Mouse (Mus musculus) neural tube, embryonic 12.5 days (tissue): ENCODE measurements around the gene Astn2. TPM values are rescaled to one million over a fixed set of nuclear protein-coding genes. Genes with fewer than 3 reads are reported as not detected.

ENCODE experiments used
- ATAC-seq: fragments of 200-750 bp; cut with Nextera tagmentation; 2 replicates; pipeline ENCODE4 v1.8.0; 2017; ENCODE audit warnings: low read depth, mild to moderate bottlenecking, moderate TSS enrichment, moderate library complexity; ENCODE audit not compliant: low FRiP score
- H3K27ac ChIP-seq: fragments of 300-500 bp; sonication (generic); 2 replicates; pipeline ENCODE4 v1.5.1; 2016
- H3K27me3 ChIP-seq: fragments of 300-500 bp; sonication (generic); replicated peaks from 2 replicates; pipeline ENCODE4 v1.6.1; 2016; ENCODE audit warnings: mild to moderate bottlenecking
- H3K36me3 ChIP-seq: fragments of 300-500 bp; sonication (generic); 2 replicates; pipeline ENCODE4 v1.6.1; 2016; ENCODE audit warnings: mild to moderate bottlenecking
- H3K4me1 ChIP-seq: fragments of 300-500 bp; sonication (generic); 2 replicates; pipeline ENCODE4 v1.6.1; 2016
- H3K4me2 ChIP-seq: fragments of 300-500 bp; sonication (generic); replicated peaks from 2 replicates; pipeline ENCODE4 v1.6.1; 2016; ENCODE audit warnings: mild to moderate bottlenecking
- H3K4me3 ChIP-seq: fragments of 300-500 bp; sonication (generic); 2 replicates; pipeline ENCODE4 v1.5.1; 2016
- H3K9ac ChIP-seq: fragments of 300-500 bp; sonication (generic); 2 replicates; pipeline ENCODE4 v1.6.1; 2016; ENCODE audit warnings: mild to moderate bottlenecking
- H3K9me3 ChIP-seq: fragments of 300-500 bp; sonication (generic); 2 replicates; pipeline ENCODE4 v1.6.1; 2016; ENCODE audit warnings: mild to moderate bottlenecking
- WGBS: fragments of 180-500 bp; shearing (Covaris S2); methylation state at CpG from one replicate; pipeline ENCODE4 v1.1.7; 2016; 5-methylcytosine and 5-hydroxymethylcytosine counted together
- polyA plus RNA-seq: library from polyadenylated mRNA; unstranded; fragments of >200 nt; fragmentation: Nextera tagmentation; extraction: Ambion mirVana; gene quantifications from 2 replicates; pipeline ENCODE4 v1.2.1, GENCODE M21; 2016

The Astn2 gene
- polyA plus RNA-seq, 1 experiment from 2014 or later = 1.9 TPM

DNA sequence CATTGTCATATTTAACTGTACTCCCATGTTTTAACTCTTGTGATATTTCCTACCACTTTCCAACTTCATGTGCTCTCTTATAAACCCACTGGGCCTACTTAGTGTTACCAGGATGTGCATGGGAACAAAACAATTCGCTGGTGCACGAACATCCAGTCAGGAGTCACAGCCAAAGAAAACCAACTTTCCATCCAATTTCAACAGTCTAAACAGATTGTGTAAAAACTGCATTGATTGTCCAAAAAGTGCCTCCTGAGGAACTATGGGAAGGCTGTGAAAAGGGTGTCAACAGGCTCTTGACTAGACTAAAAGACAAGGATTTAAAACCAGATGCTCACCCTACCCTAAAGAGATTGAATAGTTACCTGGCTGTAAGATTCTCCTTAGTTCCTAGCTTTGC is 458.4 kb downstream of the Astn2 start:
- Histone ChIP-seq H3K36me3 (no peaks in the 10 kb centered on the region), H3K4me1 (no peaks in the 10 kb centered on the region), H3K27ac (no peak overlapping the region), H3K27me3 (no peaks in the 10 kb centered on the region), H3K4me3 (no peak overlapping the region), H3K9ac (no peak overlapping the region), H3K9me3 (no peaks in the 10 kb centered on the region), H3K4me2 (no peak overlapping the region)
- no peak for ATAC-seq
- WGBS = 92% methylated on average over 2 of the region's 2 CpGs

- 77% methylated on average over 2 of the region's 2 CpGs for WGBS
These were observed 473.5 kb downstream of the Astn2 start for GRCm38 (mm10) chr4:65930901-65931300.

DNA sequence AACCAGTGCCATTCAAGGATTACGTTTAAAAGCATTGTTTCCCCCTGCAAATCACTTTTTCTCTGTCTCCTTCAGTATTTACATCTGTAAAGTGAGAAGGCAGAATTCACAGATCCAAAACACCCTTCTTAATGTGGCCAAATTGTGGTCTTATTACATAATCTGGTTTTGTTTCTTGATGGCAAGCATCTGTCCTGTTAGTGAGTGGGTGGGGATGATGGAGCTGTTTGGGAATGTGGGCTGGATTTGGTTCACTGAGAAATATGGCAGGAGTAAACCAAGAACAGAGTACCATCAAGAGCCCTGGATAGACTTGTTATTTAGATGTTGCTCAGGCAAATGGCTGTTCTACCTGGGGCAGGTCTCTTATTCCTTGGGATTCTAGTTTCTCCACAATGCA is 484.1 kb downstream of the Astn2 start:
- no peak for ATAC-seq
- Histone ChIP-seq H3K36me3 (no peaks in the 10 kb centered on the region), H3K4me2 (no peak overlapping the region), H3K9me3 (no peaks in the 10 kb centered on the region), H3K27ac (no peak overlapping the region), H3K9ac (no peak overlapping the region), H3K4me3 (no peak overlapping the region), H3K27me3 (no peaks in the 10 kb centered on the region), H3K4me1 (no peaks in the 10 kb centered on the region)
- WGBS = 76% methylated on average over 1 of the region's 1 CpGs

More at GRCm38 (mm10) chr4:65930901-65931300, 473.5 kb downstream of the Astn2 start:
- Histone ChIP-seq H3K4me1 (no peaks in the 10 kb centered on the region), H3K4me2 (no peak overlapping the region), H3K9me3 (no peaks in the 10 kb centered on the region), H3K36me3 (no peaks in the 10 kb centered on the region), H3K4me3 (no peak overlapping the region), H3K9ac (no peak overlapping the region), H3K27ac (no peak overlapping the region), H3K27me3 (no peaks in the 10 kb centered on the region)
- no peak for ATAC-seq

DNA sequence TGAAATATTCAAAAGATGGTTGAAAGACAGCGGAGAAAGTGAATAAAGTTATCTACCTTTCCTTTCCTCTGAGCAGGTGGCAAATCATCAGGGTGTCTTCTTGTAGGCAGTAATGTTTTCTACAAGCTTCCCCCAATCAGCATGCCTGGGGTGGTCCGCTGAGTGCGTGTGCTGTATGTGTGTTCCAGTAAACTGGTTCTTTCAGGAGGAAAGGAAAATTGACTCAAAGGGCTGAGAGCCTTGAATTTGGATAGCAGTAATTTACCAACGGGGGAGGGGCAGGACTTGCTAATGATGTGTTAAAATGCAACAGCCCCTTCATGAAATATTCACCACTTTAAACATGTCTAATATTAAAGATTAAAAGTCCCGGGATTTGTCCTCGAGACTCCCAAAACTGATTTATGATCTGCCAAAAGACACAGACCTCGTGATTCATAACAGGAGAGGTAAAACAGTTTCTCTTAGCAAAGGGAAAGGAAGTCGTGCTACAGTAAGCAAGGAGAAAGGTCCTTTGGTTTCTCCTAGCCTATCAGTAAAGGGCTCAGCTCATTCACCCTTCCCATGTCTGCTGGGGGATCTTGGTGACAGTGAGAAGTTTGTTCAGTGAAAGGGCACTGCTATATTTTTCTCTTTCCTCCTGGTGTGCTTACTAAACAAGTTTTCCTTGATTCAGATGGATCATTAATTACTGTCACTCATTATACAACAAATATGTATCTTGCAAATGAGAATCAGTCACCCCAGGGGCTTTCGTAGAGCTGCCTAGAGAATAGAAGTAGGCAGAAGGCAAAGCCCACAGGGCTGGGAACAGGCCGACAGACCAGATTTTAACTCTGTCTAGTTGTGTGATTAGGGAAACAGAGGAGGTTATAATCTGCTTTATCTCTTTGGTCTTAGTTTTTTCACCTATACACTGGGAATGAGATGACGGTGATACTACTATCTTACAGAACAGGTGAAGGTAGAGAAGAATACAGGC is 488.1 kb downstream of the Astn2 start:
- WGBS = 59% methylated on average over 11 of the region's 11 CpGs
- H3K4me3 ChIP-seq = no peak overlapping the region
- H3K4me2 ChIP-seq = no peak overlapping the region
- no peaks in the 10 kb centered on the region for H3K27me3 ChIP-seq
- ATAC-seq = peak; percentile 25; the same call in 1 of the 2 replicates
- H3K9ac ChIP-seq = no peak overlapping the region
- H3K9me3 ChIP-seq = no peaks in the 10 kb centered on the region
- H3K36me3 ChIP-seq = no peaks in the 10 kb centered on the region
- H3K27ac ChIP-seq = no peak overlapping the region
- H3K4me1 ChIP-seq = no peaks in the 10 kb centered on the region

GRCm38 (mm10) chr4:65912247-65912942 is 492.0 kb downstream of the Astn2 start:
- Histone ChIP-seq H3K9me3 (no peaks in the 10 kb centered on the region), H3K27ac (no peak overlapping the region), H3K27me3 (no peaks in the 10 kb centered on the region), H3K4me3 (no peak overlapping the region), H3K4me1 (no peaks in the 10 kb centered on the region), H3K9ac (no peak overlapping the region), H3K36me3 (no peaks in the 10 kb centered on the region), H3K4me2 (no peak overlapping the region)
- WGBS = 85% methylated on average over 8 of the region's 8 CpGs
- ATAC-seq = no peak

DNA sequence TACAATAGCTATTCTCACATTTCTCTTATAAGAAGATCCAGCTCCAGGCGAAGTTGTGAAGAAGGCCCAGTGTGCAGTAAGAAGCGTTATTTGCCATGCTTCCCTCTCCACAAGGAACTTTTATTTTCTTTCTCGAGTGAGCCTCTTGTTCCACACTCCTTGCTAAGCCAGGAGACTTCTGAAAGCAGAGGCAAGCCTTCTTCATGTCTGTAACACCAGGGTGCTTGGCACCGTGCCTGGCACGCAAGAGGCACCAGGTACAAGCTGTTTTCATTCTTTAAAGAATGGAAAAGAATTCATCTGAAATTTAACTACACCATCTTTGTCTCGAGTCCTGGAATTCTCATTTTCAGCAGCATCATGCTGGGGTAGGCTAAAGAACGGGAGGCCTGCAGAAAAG is 496.8 kb downstream of the Astn2 start:
- WGBS = 51% methylated on average over 7 of the region's 7 CpGs

DNA sequence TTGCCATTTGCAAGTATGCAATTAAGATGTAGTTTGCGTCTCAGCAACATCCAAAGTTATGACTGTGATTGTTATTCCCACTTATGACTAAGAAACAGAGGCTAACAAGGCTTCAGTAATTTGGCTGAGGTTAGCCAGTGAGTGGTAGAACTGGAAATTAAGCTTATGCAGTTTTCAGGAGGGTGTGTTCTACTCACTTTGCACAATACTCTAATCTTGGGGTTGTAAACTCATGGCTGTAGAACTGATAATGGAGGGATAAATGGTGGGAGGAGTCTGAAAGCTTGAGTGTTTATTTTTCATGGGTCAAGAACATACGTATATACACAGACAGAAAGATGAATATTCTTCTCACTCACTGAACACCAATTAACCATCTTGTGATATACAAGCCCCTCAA is 499.4 kb downstream of the Astn2 start:
- Histone ChIP-seq H3K4me3 (no peak overlapping the region), H3K9me3 (no peaks in the 10 kb centered on the region), H3K4me2 (no peak overlapping the region), H3K9ac (no peak overlapping the region), H3K4me1 (no peaks in the 10 kb centered on the region), H3K27ac (no peak overlapping the region), H3K27me3 (no peaks in the 10 kb centered on the region), H3K36me3 (no peaks in the 10 kb centered on the region)
- no peak for ATAC-seq
- 91% methylated on average over 2 of the region's 2 CpGs for WGBS

More for the DNA sequence above, 496.8 kb downstream of the Astn2 start:
- H3K9ac ChIP-seq = no peak overlapping the region
- no peaks in the 10 kb centered on the region for H3K9me3 ChIP-seq
- no peaks in the 10 kb centered on the region for H3K36me3 ChIP-seq
- ATAC-seq = 0 out of 2 replicates have a peak, but pooled peaks have one; percentile 29
- H3K27me3 ChIP-seq = no peaks in the 10 kb centered on the region
- H3K27ac ChIP-seq = no peak overlapping the region
- H3K4me2 ChIP-seq = no peak overlapping the region
- no peaks in the 10 kb centered on the region for H3K4me1 ChIP-seq
- H3K4me3 ChIP-seq = no peak overlapping the region

DNA sequence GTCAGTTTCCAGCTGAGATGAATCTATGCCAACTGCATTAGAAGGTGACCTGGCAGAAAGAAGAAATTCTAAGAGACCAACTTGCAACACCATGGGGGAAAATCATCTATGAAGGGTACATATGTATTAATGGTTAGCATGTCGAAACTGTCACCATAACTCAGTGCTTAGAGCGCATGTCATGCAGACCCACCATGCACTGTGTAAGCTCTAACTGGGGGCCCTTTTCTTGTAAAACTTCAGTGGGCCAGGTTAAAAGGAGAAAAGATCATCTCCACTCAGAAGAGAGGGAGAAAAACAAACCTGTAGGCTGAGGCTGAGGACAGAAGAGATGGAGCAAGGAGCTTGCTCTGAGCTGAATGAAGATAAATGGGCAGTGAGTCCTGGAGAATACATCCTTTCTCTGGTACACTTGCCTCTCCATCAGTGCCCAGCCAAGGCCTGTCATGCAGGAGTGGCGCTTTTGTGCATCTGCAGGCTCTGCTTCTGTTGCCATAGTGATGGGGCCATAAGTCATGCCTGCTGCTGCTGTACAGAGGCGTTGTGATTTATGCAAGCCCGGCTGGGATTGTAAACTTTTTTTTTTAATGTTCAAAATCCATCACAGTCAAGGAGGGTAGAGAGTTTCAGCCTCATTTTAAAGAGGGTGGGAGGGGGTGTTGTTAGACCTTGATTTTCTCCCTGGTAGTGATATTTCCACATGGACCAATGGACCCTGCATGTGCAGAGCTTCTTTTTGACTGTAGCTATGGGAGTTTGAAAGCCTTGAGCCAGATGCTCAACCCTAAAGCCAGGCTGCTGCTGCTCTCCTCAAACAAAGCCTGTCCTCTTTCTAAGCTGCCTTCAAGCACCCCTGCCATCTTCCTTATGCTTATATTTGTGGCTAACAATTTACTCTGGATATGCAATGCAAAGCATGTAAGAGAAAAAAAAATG is 508.1 kb downstream of the Astn2 start:
- Histone ChIP-seq H3K4me3 (no peak overlapping the region), H3K27ac (no peak overlapping the region), H3K36me3 (no peaks in the 10 kb centered on the region), H3K4me1 (peaks cover 12% of the 10 kb centered on the region), H3K9me3 (no peaks in the 10 kb centered on the region), H3K27me3 (no peaks in the 10 kb centered on the region), H3K9ac (no peak overlapping the region), H3K4me2 (0 out of 2 replicates have a peak overlapping the region, but pooled peaks have one; percentile 9)
- 26% methylated on average over 5 of the region's 5 CpGs for WGBS
- ATAC-seq = peak; percentile 98

- H3K9me3 ChIP-seq = no peaks in the 10 kb centered on the region
- H3K9ac ChIP-seq = no peak overlapping the region
- H3K4me1 ChIP-seq = 0 out of 2 replicates have a peak, but pooled peaks cover 5% of the 10 kb centered on the region
- H3K4me2 ChIP-seq = no peak overlapping the region
- no peak overlapping the region for H3K27ac ChIP-seq
- WGBS = 42% methylated on average over 5 of the region's 5 CpGs
- H3K4me3 ChIP-seq = no peak overlapping the region
- H3K36me3 ChIP-seq = no peaks in the 10 kb centered on the region
- peak; percentile 86 for ATAC-seq
- no peaks in the 10 kb centered on the region for H3K27me3 ChIP-seq
These were observed 515.9 kb downstream of the Astn2 start for GRCm38 (mm10) chr4:65888332-65888993.

GRCm38 (mm10) chr4:65886862-65887261 is 517.5 kb downstream of the Astn2 start:
- Histone ChIP-seq H3K27ac (no peak overlapping the region), H3K9ac (no peak overlapping the region), H3K27me3 (no peaks in the 10 kb centered on the region), H3K9me3 (no peaks in the 10 kb centered on the region), H3K4me3 (no peak overlapping the region), H3K4me2 (no peak overlapping the region), H3K36me3 (no peaks in the 10 kb centered on the region), H3K4me1 (0 out of 2 replicates have a peak, but pooled peaks cover 5% of the 10 kb centered on the region)
- 68% methylated on average over 1 of the region's 1 CpGs for WGBS
- no peak for ATAC-seq

- Histone ChIP-seq H3K9me3 (no peaks in the 10 kb centered on the region), H3K4me3 (no peak overlapping the region), H3K9ac (no peak overlapping the region), H3K36me3 (no peaks in the 10 kb centered on the region), H3K27me3 (no peaks in the 10 kb centered on the region), H3K4me1 (0 out of 2 replicates have a peak, but pooled peaks cover 5% of the 10 kb centered on the region), H3K27ac (no peak overlapping the region), H3K4me2 (no peak overlapping the region)
- WGBS = 93% methylated on average over 3 of the region's 3 CpGs
- ATAC-seq = no peak
These were observed 518.5 kb downstream of the Astn2 start for GRCm38 (mm10) chr4:65885921-65886320.
